Mouse (Mus musculus) heart, adult 2 months (tissue): ENCODE results near the gene Crb1. TPM values are rescaled to one million over a fixed set of nuclear protein-coding genes. Genes with fewer than 3 reads are reported as not detected.

Source experiments
- DNase-seq, 2 experiments: peaks; one replicate each; pipeline ENCODE4 v3.0.0; 2021
- H3K27ac ChIP-seq: fragments of 200-600 bp; 2 replicates; pipeline ENCODE4 v1.8.1; 2022
- H3K27me3 ChIP-seq: fragments of 200-500 bp; 2 replicates; pipeline ENCODE4 v1.6.1; 2012; ENCODE audit warnings: mild to moderate bottlenecking, low read length, inconsistent platforms, mixed read lengths; ENCODE audit not compliant: control insufficient read depth, insufficient read depth
- H3K36me3 ChIP-seq: fragments of 200-500 bp; 2 replicates; pipeline ENCODE4 v1.6.1; 2012; ENCODE audit warnings: low read length, inconsistent platforms; ENCODE audit not compliant: control insufficient read depth, insufficient read depth
- H3K4me1 ChIP-seq: fragments of 200-500 bp; 2 replicates; pipeline ENCODE4 v1.6.1; 2011; ENCODE audit warnings: low read length; ENCODE audit not compliant: control insufficient read depth, insufficient read depth
- H3K4me3 ChIP-seq: fragments of 200-600 bp; 2 replicates; pipeline ENCODE4 v1.8.1; 2022
- H3K79me2 ChIP-seq: fragments of 200-500 bp; replicated peaks from 2 replicates; pipeline ENCODE4 v1.6.1; 2012; ENCODE audit warnings: mild to moderate bottlenecking, inconsistent platforms, low read length, moderate library complexity, mixed read lengths; ENCODE audit not compliant: control insufficient read depth, insufficient read depth
- H3K9ac ChIP-seq: fragments of 200-500 bp; 2 replicates; pipeline ENCODE4 v1.6.1; 2012; ENCODE audit warnings: low read depth, mild to moderate bottlenecking, control low read depth, inconsistent platforms, low read length, mixed read lengths
- CTCF ChIP-seq: fragments of 200-600 bp; IDR thresholded peaks from 2 replicates; pipeline ENCODE4 v1.8.1; 2022; ENCODE audit warnings: antibody characterized with exemption, mild to moderate bottlenecking, moderate library complexity
- EP300 ChIP-seq: fragments of 200-500 bp; IDR thresholded peaks from 2 replicates; pipeline ENCODE4 v1.6.1; 2011; ENCODE audit warnings: low read depth, low read length, control low read depth; ENCODE audit not compliant: insufficient read depth
- POLR2A ChIP-seq: fragments of 200-500 bp; IDR thresholded peaks from 2 replicates; pipeline ENCODE4 v1.6.1; 2011; ENCODE audit warnings: mild to moderate bottlenecking, low read depth, low read length, control low read depth; ENCODE audit not compliant: insufficient read depth
- WGBS: fragments of 180-500 bp; shearing (Covaris S2); methylation state at CpG from one replicate; pipeline ENCODE4 v1.1.7; 2018; 5-methylcytosine and 5-hydroxymethylcytosine counted together
- intact Hi-C: fragments of 180-260 bp; cut with DNase I; formaldehyde crosslinking; loops from one replicate; pipeline ENCODE4 v1.15.1; 2025
- polyA plus RNA-seq: library from polyadenylated mRNA; depleted of rRNA; stranded (reverse); fragments of >200 nt; gene quantifications from 2 replicates; pipeline ENCODE4 v1.2.3, GENCODE M21; 2012
- total RNA-seq, 2 experiments: library from RNA; stranded (reverse); gene quantifications; 2 replicates each; pipeline ENCODE4 v1.2.3; 2021

The Crb1 gene
- total and polyA plus RNA-seq, 3 experiments: 0.10 to 1.4 (median 0.41) TPM

DNA sequence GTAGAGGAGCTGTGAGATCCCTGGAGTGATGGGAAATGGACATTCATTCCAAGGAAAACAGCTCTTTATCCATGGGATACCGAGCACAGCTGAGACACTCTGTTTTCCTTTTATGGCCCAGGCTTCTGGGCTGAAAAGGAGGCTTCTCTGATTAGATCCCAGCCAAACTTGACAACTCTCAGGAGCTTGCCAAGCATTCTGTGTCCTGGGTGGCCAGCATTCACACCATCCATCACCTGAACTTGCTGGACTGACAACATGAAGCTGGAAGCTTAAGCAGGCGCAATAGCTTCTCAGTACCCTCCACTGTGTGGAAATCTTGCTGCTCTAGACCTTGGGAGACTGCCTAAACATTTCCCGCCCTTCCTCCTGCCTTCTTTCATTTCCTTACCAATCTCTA, 144.3 kb downstream of the Crb1 start:
- intact Hi-C loops: no loop called here
- no peak for DNase-seq

DNA sequence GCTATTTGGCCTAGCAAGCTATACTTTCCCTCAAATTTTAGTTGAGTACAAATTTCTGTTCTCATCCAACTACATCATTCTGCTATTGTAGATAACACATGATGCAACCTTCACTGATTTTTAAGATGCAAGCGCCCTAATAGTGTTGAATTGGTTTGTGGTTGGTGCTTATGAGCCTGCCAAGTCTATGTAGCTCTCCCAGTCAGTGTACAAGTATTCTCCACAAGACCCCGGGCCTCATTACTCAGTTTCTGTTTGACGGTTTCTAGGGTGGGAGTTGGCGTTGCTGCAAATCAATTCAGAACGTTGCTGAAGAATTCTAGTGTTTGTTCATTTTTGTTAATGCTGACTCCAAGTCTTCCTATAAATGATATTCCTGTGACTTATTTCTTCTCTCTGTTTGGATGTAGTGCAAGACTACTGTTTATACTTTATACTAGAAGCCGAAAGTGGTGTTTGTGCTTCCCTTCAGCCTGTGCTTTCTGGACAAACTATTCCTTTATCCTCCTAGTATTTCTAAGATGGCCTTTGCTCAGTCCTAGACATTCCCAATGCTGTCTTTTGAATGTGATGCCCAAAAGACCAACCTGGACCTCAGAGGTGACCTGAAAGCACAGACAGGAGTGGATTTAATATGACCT, 152.5 kb downstream of the Crb1 start:
- DNase-seq: no peak

More for the DNA sequence above, 144.3 kb downstream of the Crb1 start:
- Histone ChIP-seq H3K27me3 (no peaks in the 10 kb centered on the region), H3K4me3 (no peak overlapping the region), H3K4me1 (no peaks in the 10 kb centered on the region), H3K36me3 (no peaks in the 10 kb centered on the region), H3K9ac (no peak overlapping the region), H3K79me2 (no peaks in the 10 kb centered on the region), H3K27ac (no peak overlapping the region)
- WGBS: 32% methylated on average over 3 of the region's 3 CpGs
- TF ChIP-seq POLR2A: no peak
- TF ChIP-seq EP300: no peak
- no peak for TF ChIP-seq CTCF

DNA sequence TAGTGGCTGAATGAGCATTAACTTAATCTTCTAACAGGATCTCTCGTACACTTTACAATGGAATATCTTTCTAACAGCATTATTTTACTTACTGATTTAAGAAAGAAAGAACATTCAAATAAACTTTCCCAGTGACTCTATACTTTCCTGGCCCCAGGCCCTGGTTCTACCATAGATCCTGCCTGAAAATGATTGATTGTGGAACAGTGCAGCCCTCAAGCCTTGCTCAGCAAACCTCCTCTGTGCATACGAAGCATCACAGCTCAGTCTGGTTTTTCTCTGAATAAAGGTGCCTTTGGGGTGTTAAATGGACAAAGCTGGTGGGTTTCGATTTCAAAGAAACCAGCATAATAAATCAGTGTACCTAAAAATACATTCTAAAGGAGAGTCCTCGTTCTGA, 153.1 kb downstream of the Crb1 start:
- Histone ChIP-seq H3K4me1 (no peaks in the 10 kb centered on the region), H3K4me3 (no peak overlapping the region), H3K27ac (no peak overlapping the region), H3K9ac (no peak overlapping the region), H3K27me3 (no peaks in the 10 kb centered on the region), H3K79me2 (no peaks in the 10 kb centered on the region), H3K36me3 (no peaks in the 10 kb centered on the region)
- intact Hi-C loops: no loop called here
- 84% methylated on average over 4 of the region's 4 CpGs for WGBS
- no peak for DNase-seq
- no peak for TF ChIP-seq EP300
- no peak for TF ChIP-seq CTCF
- no peak for TF ChIP-seq POLR2A

More for the DNA sequence above, 152.5 kb downstream of the Crb1 start:
- Histone ChIP-seq H3K9ac (no peak overlapping the region), H3K36me3 (no peaks in the 10 kb centered on the region), H3K4me3 (no peak overlapping the region), H3K4me1 (no peaks in the 10 kb centered on the region), H3K27ac (no peak overlapping the region), H3K27me3 (no peaks in the 10 kb centered on the region), H3K79me2 (no peaks in the 10 kb centered on the region)
- 90% methylated on average over 6 of the region's 6 CpGs for WGBS
- no peak for TF ChIP-seq CTCF
- intact Hi-C loops: no loop called here

DNA sequence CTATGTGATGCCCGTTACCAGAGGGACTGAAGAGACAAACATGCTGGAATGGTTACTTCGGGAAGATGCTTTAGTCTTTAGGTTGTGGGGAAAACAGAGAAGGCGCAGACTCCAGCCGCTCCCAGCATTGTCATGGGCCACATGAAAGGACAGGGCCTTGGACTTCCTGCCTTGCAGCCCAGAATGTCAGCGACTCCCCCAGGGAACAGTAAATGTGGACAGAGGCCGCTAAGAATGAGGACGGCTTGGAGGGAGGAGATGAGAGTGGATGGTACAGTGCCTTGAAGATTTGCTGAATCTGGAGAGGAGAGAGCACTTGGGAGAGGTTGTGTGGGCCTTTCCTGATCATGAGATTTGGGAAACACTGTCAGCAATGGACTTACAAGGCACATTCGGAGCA, 161.6 kb downstream of the Crb1 start:
- TF ChIP-seq EP300 (no peak), POLR2A (no peak), CTCF (no peak)
- H3K27me3 ChIP-seq: no peaks in the 10 kb centered on the region
- no peaks in the 10 kb centered on the region for H3K36me3 ChIP-seq
- intact Hi-C loops: no loop called here
- WGBS: 42% methylated on average over 8 of the region's 8 CpGs
- no peaks in the 10 kb centered on the region for H3K4me1 ChIP-seq
- no peak for DNase-seq
- H3K27ac ChIP-seq: no peak overlapping the region
- H3K9ac ChIP-seq: no peak overlapping the region
- no peaks in the 10 kb centered on the region for H3K79me2 ChIP-seq
- H3K4me3 ChIP-seq: no peak overlapping the region

DNA sequence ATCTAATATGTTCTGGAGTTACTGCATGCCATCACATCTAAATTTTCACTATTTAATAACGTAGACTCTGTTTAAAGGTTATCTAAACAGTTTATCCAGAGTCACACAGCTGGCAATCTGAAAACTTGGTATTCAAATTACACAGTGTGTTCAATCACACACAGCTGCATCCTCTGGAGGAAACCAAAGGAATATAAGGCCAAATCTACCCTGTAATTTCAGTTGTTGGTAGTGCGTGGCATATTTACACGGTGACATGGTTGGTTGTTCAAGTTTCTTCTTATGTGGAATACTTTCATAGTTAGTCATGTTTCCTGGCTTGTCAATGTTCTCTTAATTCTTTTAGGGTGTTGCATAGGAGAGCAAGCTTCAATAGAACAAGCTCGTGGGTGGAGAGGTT, 166.4 kb downstream of the Crb1 start:
- intact Hi-C loops: no loop called here
- H3K27ac ChIP-seq: no peak overlapping the region
- 48% methylated on average over 4 of the region's 4 CpGs for WGBS
- no peak overlapping the region for H3K9ac ChIP-seq
- no peaks in the 10 kb centered on the region for H3K79me2 ChIP-seq
- H3K4me3 ChIP-seq: no peak overlapping the region
- no peaks in the 10 kb centered on the region for H3K4me1 ChIP-seq
- H3K27me3 ChIP-seq: no peaks in the 10 kb centered on the region
- TF ChIP-seq CTCF (no peak), POLR2A (no peak), EP300 (no peak)
- no peaks in the 10 kb centered on the region for H3K36me3 ChIP-seq
- no peak for DNase-seq

DNA sequence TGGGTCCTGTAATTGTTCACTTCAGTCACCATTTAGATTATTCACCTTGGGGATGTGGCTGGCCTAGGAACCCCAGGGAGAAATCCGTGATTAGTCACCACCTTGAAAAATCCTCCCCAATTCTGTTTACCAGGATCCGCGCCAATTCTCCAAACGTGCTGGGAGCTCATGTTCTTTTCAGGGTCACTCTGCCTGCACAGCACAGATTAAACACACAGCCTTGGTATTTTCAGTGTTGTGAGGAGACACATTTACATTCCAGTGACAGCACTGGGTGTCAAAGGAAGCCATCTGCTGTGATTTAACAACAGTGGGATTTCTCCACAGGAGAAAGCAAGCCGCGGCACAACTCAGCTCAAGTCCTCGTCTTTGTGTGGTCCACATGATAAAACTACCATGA, 167.1 kb downstream of the Crb1 start:
- no peaks in the 10 kb centered on the region for H3K79me2 ChIP-seq
- H3K27ac ChIP-seq: no peak overlapping the region
- H3K36me3 ChIP-seq: no peaks in the 10 kb centered on the region
- intact Hi-C loops: no loop called here
- H3K9ac ChIP-seq: no peak overlapping the region
- no peak overlapping the region for H3K4me3 ChIP-seq
- no peaks in the 10 kb centered on the region for H3K27me3 ChIP-seq
- no peak for DNase-seq
- WGBS: 42% methylated on average over 7 of the region's 7 CpGs
- no peaks in the 10 kb centered on the region for H3K4me1 ChIP-seq
- TF ChIP-seq CTCF (no peak), EP300 (no peak), POLR2A (no peak)
